Mouse (Mus musculus): Measurements from ENCODE around the gene Mdc1. TPM values are rescaled to one million over a fixed set of nuclear protein-coding genes. Genes with fewer than 3 reads are reported as not detected.
"Not testable (repeated sequence)": the region's sequence is repeated elsewhere in the genome, so short reads cannot be mapped to it uniquely, and the experiment has no call there.

Mdc1 gene
- total RNA-seq, 1 experiment from 2014 or later: 39.0 TPM

- not testable (repeated sequence) for ATAC-seq (replicated peaks; ENCODE audit: low read depth, poor library complexity, severe bottlenecking)
These were observed 2.3 kb upstream of the Mdc1 start for GRCm38 (mm10) chr17:35839002-35839401.

- ATAC-seq (replicated peaks; ENCODE audit: low read depth, poor library complexity, severe bottlenecking): no peak
These were observed 754 bp upstream of the Mdc1 start for GRCm38 (mm10) chr17:35840561-35840960.

GRCm38 (mm10) chr17:35842006-35842405 is 691 bp downstream of the Mdc1 start:
- no peak for ATAC-seq (replicated peaks; ENCODE audit: low read depth, poor library complexity, severe bottlenecking)

- ATAC-seq (replicated peaks; ENCODE audit: low read depth, poor library complexity, severe bottlenecking): no peak
These were observed 2.2 kb downstream of the Mdc1 start for GRCm38 (mm10) chr17:35843514-35843913.

GRCm38 (mm10) chr17:35848112-35848511 is 6.8 kb downstream of the Mdc1 start:
- ATAC-seq (replicated peaks; ENCODE audit: low read depth, poor library complexity, severe bottlenecking): 0 out of 2 replicates have a peak, but pooled peaks have one; percentile 19

GRCm38 (mm10) chr17:35850974-35851373 is 9.7 kb downstream of the Mdc1 start:
- ATAC-seq (replicated peaks; ENCODE audit: low read depth, poor library complexity, severe bottlenecking): peak; percentile 82

- no peak for ATAC-seq (replicated peaks; ENCODE audit: low read depth, poor library complexity, severe bottlenecking)
These were observed 18.1 kb downstream of the Mdc1 start for GRCm38 (mm10) chr17:35859371-35859770.

- no peak for ATAC-seq (replicated peaks; ENCODE audit: low read depth, poor library complexity, severe bottlenecking)
These were observed 18.5 kb downstream of the Mdc1 start for GRCm38 (mm10) chr17:35859835-35860234.

GRCm38 (mm10) chr17:35860831-35861197 is 19.5 kb downstream of the Mdc1 start:
- no peak for ATAC-seq (replicated peaks; ENCODE audit: low read depth, poor library complexity, severe bottlenecking)

GRCm38 (mm10) chr17:35861198-35861857 is 20.0 kb downstream of the Mdc1 start, which contains the start of gene Nrm:
TSS of gene Nrm (plus strand) at chr17:35861318.
- peak; percentile 73 for ATAC-seq (replicated peaks; ENCODE audit: low read depth, poor library complexity, severe bottlenecking)

- ATAC-seq (replicated peaks; ENCODE audit: low read depth, poor library complexity, severe bottlenecking): no peak
These were observed 23.6 kb downstream of the Mdc1 start for GRCm38 (mm10) chr17:35864832-35865353.

- ATAC-seq (replicated peaks; ENCODE audit: low read depth, poor library complexity, severe bottlenecking): peak; percentile 3; the same call in 1 of the 2 replicates
These were observed 24.4 kb downstream of the Mdc1 start, which contains the start of gene Ppp1r18 for GRCm38 (mm10) chr17:35865481-35866280. TSS of gene Ppp1r18 (plus strand) at chr17:35865593.

GRCm38 (mm10) chr17:35866281-35866831 is 25.0 kb downstream of the Mdc1 start:
- no peak for ATAC-seq (replicated peaks; ENCODE audit: low read depth, poor library complexity, severe bottlenecking)

GRCm38 (mm10) chr17:35866911-35867890 is 25.9 kb downstream of the Mdc1 start:
- ATAC-seq (replicated peaks; ENCODE audit: low read depth, poor library complexity, severe bottlenecking): no peak

- ATAC-seq (replicated peaks; ENCODE audit: low read depth, poor library complexity, severe bottlenecking): no peak
These were observed 27.0 kb downstream of the Mdc1 start for GRCm38 (mm10) chr17:35868165-35868820.

- no peak for ATAC-seq (replicated peaks; ENCODE audit: low read depth, poor library complexity, severe bottlenecking)
These were observed 27.6 kb downstream of the Mdc1 start for GRCm38 (mm10) chr17:35868961-35869345.

- no peak for ATAC-seq (replicated peaks; ENCODE audit: low read depth, poor library complexity, severe bottlenecking)
These were observed 28.2 kb downstream of the Mdc1 start for GRCm38 (mm10) chr17:35869346-35870067.

GRCm38 (mm10) chr17:35870151-35870883 is 29.0 kb downstream of the Mdc1 start:
- peak; percentile 67 for ATAC-seq (replicated peaks; ENCODE audit: low read depth, poor library complexity, severe bottlenecking)
